Mouse (Mus musculus) heart, embryonic 10.5 days (tissue): ENCODE results near the gene Kazn. TPM values are rescaled to one million over a fixed set of nuclear protein-coding genes. Genes with fewer than 3 reads are reported as not detected.

Experiments
- DNase-seq: peaks from one replicate; pipeline ENCODE4 v3.0.0-alpha.2; 2017; ENCODE audit warnings: low spot score
- H3K27ac ChIP-seq: fragments of 300-500 bp; sonication (generic); 2 replicates; pipeline ENCODE4 v1.5.1; 2016; ENCODE audit warnings: mild to moderate bottlenecking
- H3K27me3 ChIP-seq: fragments of 300-500 bp; sonication (generic); 2 replicates; pipeline ENCODE4 v1.6.1; 2016; ENCODE audit warnings: mild to moderate bottlenecking; ENCODE audit not compliant: poor library complexity, insufficient read depth, severe bottlenecking
- H3K36me3 ChIP-seq: fragments of 300-500 bp; sonication (generic); 2 replicates; pipeline ENCODE4 v1.6.1; 2016; ENCODE audit warnings: mild to moderate bottlenecking, moderate library complexity
- H3K4me1 ChIP-seq: fragments of 300-500 bp; sonication (generic); 2 replicates; pipeline ENCODE4 v1.6.1; 2016; ENCODE audit warnings: mild to moderate bottlenecking
- H3K4me3 ChIP-seq: fragments of 300-500 bp; sonication (generic); 2 replicates; pipeline ENCODE4 v1.5.1; 2016; ENCODE audit warnings: mild to moderate bottlenecking, moderate library complexity
- H3K9me3 ChIP-seq: fragments of 300-500 bp; sonication (generic); 2 replicates; pipeline ENCODE4 v1.6.1; 2016; ENCODE audit warnings: mild to moderate bottlenecking, moderate library complexity
- WGBS: fragments of 180-500 bp; shearing (Covaris S2); methylation state at CpG from one replicate; pipeline ENCODE4 v1.1.7; 2016; 5-methylcytosine and 5-hydroxymethylcytosine counted together
- polyA plus RNA-seq: library from polyadenylated mRNA; unstranded; fragments of >200 nt; fragmentation: Nextera tagmentation; extraction: Ambion mirVana; gene quantifications from 2 replicates; pipeline ENCODE4 v1.2.1, GENCODE M21; 2016

Gene Kazn
- 11.2 and 12.2 TPM in 2 replicates for polyA plus RNA-seq

DNA sequence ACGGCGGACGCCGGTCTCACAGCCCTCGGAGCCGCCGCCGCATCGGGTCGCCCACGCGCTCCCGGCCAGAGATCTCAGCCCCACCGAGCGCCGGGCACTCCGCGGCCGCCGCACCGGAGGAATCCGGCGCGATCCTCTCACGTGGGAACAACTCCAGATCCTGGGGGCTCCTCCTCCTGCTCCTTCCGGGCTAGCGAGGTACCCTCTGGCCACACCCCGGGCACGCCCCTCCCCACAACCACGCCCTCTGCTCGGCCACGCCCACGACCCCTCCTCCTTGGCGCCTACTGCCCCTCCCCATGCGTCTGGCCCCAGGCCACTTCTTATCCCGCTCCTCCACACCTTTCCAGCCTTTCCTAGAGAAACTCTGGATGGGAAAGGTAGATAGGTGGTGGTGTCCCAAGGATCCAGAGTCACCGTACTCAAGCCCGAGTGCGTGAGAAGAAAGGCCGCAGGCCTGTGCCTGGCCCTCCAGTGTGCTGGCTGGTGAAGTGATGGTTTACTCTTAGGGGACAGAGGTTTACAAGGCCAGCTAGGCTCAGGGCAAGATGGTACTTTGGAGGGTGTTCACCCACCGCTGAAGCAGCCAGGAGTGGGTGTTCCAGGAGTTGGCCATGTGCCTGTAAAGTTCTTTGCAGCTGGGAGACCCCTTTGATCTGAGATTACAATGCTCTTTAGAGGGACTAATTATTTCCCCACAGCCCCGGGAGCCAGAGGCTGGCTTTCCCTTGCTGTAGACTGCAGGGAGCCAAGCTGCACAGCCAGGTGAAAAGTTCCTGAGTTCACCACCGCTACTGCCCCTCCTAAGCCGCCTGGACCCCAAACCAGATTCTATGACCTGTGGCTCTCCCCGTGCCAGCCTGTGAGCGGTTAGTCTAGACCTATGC is at the start of gene Kazn:
TSS of gene Kazn (minus strand) at position 162 of the 887 bp plus-strand sequence.
- Histone ChIP-seq H3K4me1 (peaks cover 48% of the 10 kb centered on the region), H3K4me3 (peak within 1 kb of the TSS; percentile 82), H3K9me3 (no peaks in the 10 kb centered on the region), H3K36me3 (no peaks in the 10 kb centered on the region), H3K27me3 (no peaks in the 10 kb centered on the region), H3K27ac (peak within 1 kb of the TSS; percentile 91)
- WGBS = 6% methylated on average over 42 of the region's 46 CpGs
- DNase-seq = peak; percentile 94

DNA sequence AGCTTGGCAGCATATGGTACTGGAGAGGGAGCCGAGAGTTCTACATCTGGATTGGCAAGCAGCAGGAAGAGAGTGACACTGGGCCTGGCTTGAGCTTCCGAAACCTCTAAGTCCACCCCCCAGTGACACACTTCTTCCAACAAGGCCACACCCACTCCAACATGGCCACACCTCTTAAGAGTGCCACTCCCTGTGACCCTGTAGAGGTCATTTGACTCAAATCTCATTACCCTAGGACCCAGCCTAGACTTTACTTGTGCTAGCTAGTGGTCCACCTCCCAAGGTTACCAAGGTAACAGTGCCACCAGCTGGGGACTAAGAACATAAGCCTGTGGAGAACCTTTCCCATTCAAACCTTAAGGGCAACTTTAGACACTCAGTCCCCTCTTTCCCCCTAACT is 46.3 kb upstream of the Kazn start:
- Histone ChIP-seq H3K9me3 (no peaks in the 10 kb centered on the region), H3K36me3 (no peaks in the 10 kb centered on the region), H3K4me1 (no peaks in the 10 kb centered on the region), H3K27me3 (no peaks in the 10 kb centered on the region), H3K27ac (no peak overlapping the region), H3K4me3 (no peak overlapping the region)
- no peak for DNase-seq
- WGBS = 85% methylated on average over 2 of the region's 2 CpGs

DNA sequence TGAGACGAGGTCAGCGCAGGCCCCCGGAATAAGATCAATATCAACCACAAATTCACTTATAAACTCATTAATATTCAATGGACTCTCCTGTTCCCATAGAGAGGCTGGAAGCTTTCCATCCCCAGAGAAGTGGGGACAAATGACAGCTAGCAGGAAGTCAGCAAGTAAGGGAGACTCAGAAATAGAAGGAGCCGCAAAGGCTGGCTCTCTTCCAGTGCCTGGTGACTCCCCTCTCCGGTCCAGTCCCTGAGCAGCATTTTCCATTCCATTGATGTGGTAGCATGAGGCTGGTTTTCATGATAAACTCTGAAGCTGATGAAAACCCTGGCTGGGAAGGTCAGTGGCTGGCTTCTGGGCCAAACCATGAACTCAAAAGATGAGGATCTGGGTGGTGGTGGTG is 44.7 kb upstream of the Kazn start:
- H3K27ac ChIP-seq = no peak overlapping the region
- DNase-seq = no peak

DNA sequence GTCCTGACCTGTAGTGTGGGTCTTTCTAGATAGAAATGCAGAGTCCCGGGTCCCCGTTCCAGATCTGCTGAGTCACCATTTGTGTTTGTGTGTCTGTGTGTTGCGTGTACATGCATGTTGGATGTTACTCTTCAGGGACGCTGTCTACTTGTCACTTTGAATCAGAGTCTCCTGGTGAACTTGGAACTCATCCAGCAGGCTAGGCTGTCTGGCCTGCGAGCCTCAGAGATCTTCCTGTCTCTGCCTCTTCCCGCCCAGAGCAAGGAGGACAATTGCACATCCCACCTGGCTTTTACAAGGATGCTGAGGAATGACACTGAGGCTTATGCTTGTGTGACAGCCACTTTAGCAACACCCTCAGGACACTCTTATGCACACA is 39.0 kb upstream of the Kazn start:
- no peak for DNase-seq
- no peaks in the 10 kb centered on the region for H3K9me3 ChIP-seq

More for the DNA sequence above, 44.7 kb upstream of the Kazn start:
- no peaks in the 10 kb centered on the region for H3K4me1 ChIP-seq
- WGBS = 72% methylated on average over 5 of the region's 5 CpGs
- H3K4me3 ChIP-seq = no peak overlapping the region
- H3K9me3 ChIP-seq = no peaks in the 10 kb centered on the region
- no peaks in the 10 kb centered on the region for H3K36me3 ChIP-seq
- 0 out of 2 replicates have a peak, but pooled peaks cover 6% of the 10 kb centered on the region for H3K27me3 ChIP-seq

DNA sequence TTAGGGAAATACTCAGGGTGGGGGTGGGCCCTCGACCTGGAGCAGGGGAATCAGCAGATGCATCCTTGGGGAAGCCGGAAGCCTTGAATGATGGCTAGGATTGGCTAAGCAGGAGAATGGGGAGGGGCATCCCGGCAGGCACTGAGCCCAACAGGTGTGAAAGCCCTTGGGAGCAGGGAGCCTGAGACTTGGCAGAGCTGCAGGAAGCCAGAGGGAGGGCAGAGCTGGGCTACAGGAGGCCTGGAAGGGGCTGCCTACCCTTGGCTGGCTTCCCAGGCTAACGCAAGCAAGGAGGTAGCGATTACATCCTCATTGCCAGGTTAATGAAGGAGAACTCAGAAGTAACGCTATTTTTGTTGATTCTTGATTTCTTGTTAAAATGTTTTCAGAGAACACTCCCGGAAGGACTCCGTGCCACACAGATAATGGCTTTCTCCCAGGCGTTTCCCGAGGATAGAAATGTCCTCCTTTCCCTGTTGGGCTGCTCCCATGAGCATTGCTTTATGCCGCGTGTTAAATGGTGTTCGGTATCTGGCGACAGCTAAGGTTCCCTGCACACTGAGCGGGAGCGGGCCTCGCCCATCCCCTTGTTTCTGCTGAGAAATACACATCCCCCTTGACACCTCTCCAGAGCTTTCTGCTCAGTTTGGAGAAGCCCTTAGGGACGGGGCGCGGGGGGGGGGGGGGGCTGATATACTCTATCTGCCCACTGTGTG is 38.4 kb upstream of the Kazn start:
- 0 out of 2 replicates have a peak, but pooled peaks cover 6% of the 10 kb centered on the region for H3K27me3 ChIP-seq
- DNase-seq = no peak
- no peaks in the 10 kb centered on the region for H3K9me3 ChIP-seq
- peaks cover 8% of the 10 kb centered on the region for H3K4me1 ChIP-seq
- WGBS = 31% methylated on average over 20 of the region's 20 CpGs
- peak overlapping the region; percentile 22; the same call in 1 of the 2 replicates for H3K4me3 ChIP-seq
- H3K36me3 ChIP-seq = no peaks in the 10 kb centered on the region
- H3K27ac ChIP-seq = no peak overlapping the region

More for the DNA sequence above, 39.0 kb upstream of the Kazn start:
- Histone ChIP-seq H3K4me1 (peaks cover 8% of the 10 kb centered on the region), H3K27ac (no peak overlapping the region), H3K36me3 (no peaks in the 10 kb centered on the region), H3K27me3 (0 out of 2 replicates have a peak, but pooled peaks cover 6% of the 10 kb centered on the region), H3K4me3 (0 out of 2 replicates have a peak overlapping the region, but pooled peaks have one; percentile 22)
- 77% methylated on average over 6 of the region's 6 CpGs for WGBS

DNA sequence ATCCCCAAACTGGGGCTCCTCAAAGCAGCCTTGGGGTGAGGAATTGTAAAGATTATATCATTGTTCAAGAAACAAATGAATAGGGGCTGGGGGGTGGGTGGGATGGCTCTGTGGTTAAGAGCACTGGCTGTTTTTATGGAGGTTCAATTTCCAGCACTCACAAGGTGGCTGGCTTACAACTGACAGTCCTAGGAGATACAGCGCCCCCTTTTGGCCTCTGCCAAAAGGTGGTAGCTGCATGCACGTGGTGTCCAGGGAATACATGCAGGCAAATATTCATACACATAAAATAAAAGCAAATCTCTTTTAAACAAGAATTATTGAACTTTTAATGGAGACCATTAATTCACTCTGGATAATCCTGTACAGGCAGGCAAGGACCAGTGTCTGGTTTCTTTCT is 36.0 kb upstream of the Kazn start:
- DNase-seq = no peak

DNA sequence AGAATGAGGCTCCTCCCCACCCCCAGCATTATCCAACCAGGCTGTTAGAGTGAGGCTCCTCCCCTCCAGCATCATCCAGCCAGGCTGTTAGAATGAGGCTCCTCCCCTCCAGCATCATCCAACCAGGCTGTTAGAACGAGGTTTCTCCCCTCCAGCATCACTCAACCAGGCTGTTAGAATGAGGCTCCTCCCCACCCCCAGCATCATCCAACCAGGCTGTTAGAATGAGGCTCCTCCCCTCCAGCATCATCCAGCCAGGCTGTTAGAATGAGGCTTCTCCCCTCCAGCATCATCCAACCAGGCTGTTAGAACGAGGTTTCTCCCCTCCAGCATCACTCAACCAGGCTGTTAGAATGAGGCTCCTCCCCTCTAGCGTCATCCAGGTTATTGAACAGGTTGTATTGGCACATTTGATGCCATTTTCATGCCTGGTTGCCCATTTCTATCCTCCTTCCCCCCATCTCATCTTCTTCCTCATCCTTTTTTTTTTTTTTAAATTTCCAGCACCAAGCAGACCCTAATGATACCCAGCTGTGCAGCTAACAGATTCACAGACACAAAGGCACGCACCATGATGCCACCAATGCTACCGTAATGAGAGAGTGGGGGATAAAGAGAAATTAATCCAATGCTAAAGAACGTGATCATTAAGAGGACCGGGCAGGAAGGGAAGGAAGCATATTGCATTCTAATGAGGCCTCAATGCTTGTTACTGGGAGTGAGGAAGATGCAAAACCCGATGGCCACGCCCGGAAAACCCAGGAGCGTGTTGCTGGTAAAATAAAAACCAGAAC is 35.4 kb upstream of the Kazn start:
- Histone ChIP-seq H3K9me3 (no peaks in the 10 kb centered on the region), H3K4me3 (no peak overlapping the region), H3K4me1 (peaks cover 8% of the 10 kb centered on the region), H3K27me3 (0 out of 2 replicates have a peak, but pooled peaks cover 1% of the 10 kb centered on the region), H3K27ac (no peak overlapping the region), H3K36me3 (no peaks in the 10 kb centered on the region)
- 71% methylated on average over 11 of the region's 11 CpGs for WGBS
- no peak for DNase-seq

More for the DNA sequence above, 36.0 kb upstream of the Kazn start:
- H3K4me3 ChIP-seq = no peak overlapping the region
- peaks cover 8% of the 10 kb centered on the region for H3K4me1 ChIP-seq
- no peaks in the 10 kb centered on the region for H3K9me3 ChIP-seq
- WGBS = 41% methylated on average over 2 of the region's 2 CpGs
- no peak overlapping the region for H3K27ac ChIP-seq
- no peaks in the 10 kb centered on the region for H3K36me3 ChIP-seq
- H3K27me3 ChIP-seq = 0 out of 2 replicates have a peak, but pooled peaks cover 6% of the 10 kb centered on the region

DNA sequence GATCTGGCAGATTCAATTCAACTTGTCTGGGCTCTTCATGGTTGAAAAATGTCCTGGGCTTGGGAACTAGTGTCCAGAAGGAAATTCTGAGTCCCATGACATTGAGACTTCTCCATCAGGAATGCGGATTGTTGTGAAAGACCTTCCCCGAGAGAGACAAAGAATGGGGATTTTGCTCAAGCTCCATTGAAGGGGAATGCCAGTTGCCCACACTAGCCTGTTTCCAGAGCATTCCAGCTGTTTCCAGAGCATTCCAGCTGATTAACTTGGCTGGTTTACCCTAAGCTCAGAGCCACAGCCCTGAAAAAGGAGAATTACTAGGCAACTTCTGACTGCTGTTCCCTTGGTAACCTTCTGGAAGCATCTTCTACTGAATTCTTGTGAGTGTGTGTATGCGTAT is 32.3 kb upstream of the Kazn start:
- WGBS = 86% methylated on average over 3 of the region's 3 CpGs
- Histone ChIP-seq H3K4me3 (no peak overlapping the region), H3K27ac (no peak overlapping the region), H3K27me3 (no peaks in the 10 kb centered on the region), H3K36me3 (no peaks in the 10 kb centered on the region), H3K9me3 (peaks cover 4% of the 10 kb centered on the region; the same call in 1 of the 2 replicates), H3K4me1 (peaks cover 7% of the 10 kb centered on the region)
- no peak for DNase-seq

DNA sequence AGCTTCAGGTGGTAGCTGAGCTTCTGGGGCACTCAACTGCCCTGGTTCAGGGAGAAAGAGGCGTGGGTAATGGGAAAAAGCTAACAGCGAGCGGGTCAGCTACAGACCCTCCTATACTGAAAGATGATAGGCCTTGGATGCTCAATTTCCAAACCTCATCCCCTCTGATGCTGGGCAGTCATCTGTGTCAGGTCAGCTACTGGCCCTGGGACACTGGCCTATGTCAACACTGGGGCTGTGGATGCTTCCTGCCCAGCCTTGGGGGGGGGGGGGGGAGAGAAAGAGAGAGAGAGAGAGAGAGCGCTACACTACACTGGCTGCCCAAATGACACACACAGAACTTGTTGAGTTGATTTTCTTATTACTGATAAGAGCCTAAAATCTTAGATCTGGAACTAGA is 28.6 kb upstream of the Kazn start:
- DNase-seq = no peak
- Histone ChIP-seq H3K4me1 (peaks cover 7% of the 10 kb centered on the region), H3K9me3 (peaks cover 4% of the 10 kb centered on the region; the same call in 1 of the 2 replicates), H3K36me3 (no peaks in the 10 kb centered on the region), H3K27ac (no peak overlapping the region), H3K27me3 (no peaks in the 10 kb centered on the region), H3K4me3 (no peak overlapping the region)
- 34% methylated on average over 4 of the region's 4 CpGs for WGBS

DNA sequence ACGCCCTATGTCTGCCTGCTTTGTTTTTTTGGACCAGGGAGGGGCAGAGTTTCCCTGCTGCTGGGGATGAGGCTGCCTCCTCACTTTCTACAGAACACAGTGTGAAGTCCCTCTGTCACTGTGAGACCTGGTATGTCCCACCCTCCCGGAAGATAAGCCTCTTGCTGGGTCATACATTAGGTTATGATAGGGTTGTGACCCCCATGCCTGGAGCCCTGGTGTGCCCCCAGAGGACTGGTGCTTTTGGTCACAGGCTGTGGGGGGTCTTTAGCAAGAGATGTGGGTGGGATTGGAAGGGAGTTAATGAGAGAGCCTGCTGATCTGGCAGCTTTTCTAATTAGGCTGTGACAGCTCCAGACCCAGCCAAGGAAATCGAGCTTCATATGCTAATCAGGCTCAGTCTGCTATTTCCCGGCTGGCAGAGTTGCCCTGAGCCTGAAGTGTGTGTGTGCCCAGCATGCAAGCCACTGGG is 28.2 kb upstream of the Kazn start:
- Histone ChIP-seq H3K9me3 (peaks cover 4% of the 10 kb centered on the region; the same call in 1 of the 2 replicates), H3K4me3 (no peak overlapping the region), H3K27me3 (no peaks in the 10 kb centered on the region), H3K36me3 (no peaks in the 10 kb centered on the region), H3K27ac (no peak overlapping the region), H3K4me1 (peaks cover 7% of the 10 kb centered on the region)
- no peak for DNase-seq
- 13% methylated on average over 4 of the region's 4 CpGs for WGBS

DNA sequence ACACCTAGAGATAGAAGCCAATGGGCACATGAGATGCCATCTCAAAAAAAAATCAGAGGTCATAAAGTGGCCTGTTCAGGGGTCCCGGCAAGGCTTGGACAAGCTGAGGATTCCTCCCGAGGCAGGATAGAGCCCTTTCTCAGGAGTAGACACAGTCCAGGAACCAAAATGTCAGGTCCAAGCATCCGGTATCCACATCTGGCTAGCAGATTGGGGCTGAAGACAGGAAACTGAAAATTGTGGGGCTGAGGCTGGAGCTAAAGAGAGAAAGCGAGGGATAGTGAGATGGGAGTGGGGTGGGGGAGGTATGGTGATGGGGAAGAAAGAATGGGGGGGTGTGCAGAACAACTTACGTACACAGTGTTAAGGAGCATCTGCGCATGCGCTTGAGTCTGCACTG is 25.1 kb upstream of the Kazn start:
- WGBS = 88% methylated on average over 7 of the region's 7 CpGs
- H3K27ac ChIP-seq = no peak overlapping the region

DNA sequence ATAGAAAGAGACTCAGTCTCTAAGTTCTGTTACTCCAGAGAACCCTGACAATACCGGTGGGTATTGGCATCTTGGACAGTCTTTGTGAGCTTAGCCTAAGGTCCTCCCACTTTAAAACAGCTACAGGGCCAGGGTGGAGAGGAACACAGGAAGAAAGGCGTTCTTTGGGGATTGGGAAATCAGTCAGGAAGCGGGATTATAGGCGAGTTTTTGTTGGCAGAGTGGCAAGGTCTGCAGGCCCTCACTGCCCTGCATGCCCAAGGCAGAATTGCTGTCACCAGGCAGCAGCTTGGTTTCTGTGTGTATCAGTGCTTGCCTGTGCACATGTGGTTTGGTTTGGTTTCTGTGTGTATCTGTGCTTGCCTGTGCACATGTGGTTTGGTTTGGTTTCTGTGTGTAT is 22.5 kb upstream of the Kazn start:
- 67% methylated on average over 4 of the region's 4 CpGs for WGBS
- no peak overlapping the region for H3K4me3 ChIP-seq
- H3K27me3 ChIP-seq = no peaks in the 10 kb centered on the region
- H3K4me1 ChIP-seq = no peaks in the 10 kb centered on the region; the same call in 1 of the 2 replicates
- no peak overlapping the region for H3K27ac ChIP-seq
- no peak for DNase-seq
- H3K36me3 ChIP-seq = no peaks in the 10 kb centered on the region
- no peaks in the 10 kb centered on the region for H3K9me3 ChIP-seq

More for the DNA sequence above, 25.1 kb upstream of the Kazn start:
- no peak for DNase-seq
- no peaks in the 10 kb centered on the region for H3K27me3 ChIP-seq
- H3K4me1 ChIP-seq = peaks cover 7% of the 10 kb centered on the region
- no peak overlapping the region for H3K4me3 ChIP-seq
- H3K36me3 ChIP-seq = no peaks in the 10 kb centered on the region
- H3K9me3 ChIP-seq = peaks cover 4% of the 10 kb centered on the region; the same call in 1 of the 2 replicates
